Mouse (Mus musculus) lung, postnatal 10 days (tissue): ENCODE data around the gene 2900026A02Rik.
A peak's percentile ranks its signal among the peaks of the same experiment; 100 is the strongest.

Experiments used
- DNase-seq: peaks from one replicate; pipeline ENCODE4 v3.0.0; 2021

Gene 2900026A02Rik

DNA sequence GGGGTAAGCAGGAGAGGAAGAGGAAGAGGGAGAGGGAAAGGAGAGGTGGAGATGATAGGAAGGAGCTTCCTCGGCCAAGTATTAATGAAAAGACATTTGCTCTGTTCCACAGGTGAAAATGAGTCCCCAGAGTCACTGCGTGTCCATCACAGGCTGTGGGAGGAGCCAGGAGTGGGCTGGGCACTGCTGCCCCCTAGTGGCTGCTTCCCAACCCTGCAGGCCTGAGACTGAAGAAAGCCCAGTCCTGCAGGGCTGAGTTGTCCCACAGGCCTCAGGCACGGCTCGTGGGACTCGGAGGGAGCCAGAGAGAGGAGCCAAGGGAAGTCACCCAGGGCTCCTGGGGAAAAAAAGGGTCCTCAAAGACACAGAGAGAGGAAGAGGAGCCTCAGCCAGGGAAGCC lies 47.7 kb downstream of the 2900026A02Rik start:
- peak; percentile 80 for DNase-seq

DNA sequence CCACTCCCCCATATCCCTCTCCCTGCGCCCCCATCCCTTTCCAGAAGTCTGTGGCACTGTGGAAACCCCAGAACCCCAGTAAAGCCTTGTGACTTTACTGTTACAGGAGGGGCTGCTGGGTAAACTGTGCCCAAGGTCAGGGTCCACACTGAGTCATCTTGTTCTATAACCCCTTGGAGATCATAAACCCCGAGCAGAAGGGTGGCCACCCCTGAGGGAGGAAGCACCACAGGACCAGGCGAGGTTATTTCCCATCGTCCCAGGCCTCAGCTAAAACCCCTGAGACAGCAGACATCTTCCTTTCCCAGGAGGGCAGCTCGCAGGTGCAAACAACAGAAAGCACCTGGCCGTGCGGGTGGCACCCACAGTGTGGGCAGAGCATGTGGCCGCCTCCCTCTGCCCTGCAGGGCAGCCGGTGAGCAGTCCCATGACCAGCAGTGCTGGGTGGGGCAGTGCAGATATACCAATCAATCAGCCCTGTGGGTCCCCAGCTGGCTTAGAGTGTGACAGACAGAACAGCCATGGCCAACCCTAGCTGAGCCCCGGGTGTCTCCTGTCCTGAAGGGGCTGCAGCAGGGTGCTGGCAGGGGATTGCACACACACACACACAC lies 49.0 kb downstream of the 2900026A02Rik start:
- DNase-seq = no peak

- no peak for DNase-seq
Observed at GRCm38 (mm10) chr5:113170064-113170754, 50.8 kb downstream of the 2900026A02Rik start.

DNA sequence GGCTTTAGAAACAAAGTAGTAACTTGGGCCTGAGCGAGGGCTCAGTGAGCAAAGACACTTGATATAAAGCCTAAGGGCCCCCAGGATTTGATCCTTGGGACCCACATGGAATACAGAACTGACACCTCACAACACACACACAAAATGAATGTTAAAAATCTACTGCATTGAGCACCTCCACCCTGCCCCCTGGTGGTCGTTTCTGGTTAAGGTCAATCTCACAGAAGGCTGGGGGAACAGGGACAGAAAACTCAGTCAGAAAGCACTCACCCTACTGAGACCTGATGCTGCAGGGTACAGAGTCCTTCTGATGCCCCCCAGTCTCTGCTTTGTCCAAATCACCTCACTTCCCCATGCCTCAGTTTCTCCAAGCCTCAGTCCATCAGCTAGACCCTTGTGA lies 53.3 kb downstream of the 2900026A02Rik start:
- peak; percentile 74 for DNase-seq

GRCm38 (mm10) chr5:113165481-113165880 lies 55.6 kb downstream of the 2900026A02Rik start:
- DNase-seq = peak; percentile 47

- peak; percentile 90 for DNase-seq
Observed at GRCm38 (mm10) chr5:113164873-113165441, 56.1 kb downstream of the 2900026A02Rik start.

DNA sequence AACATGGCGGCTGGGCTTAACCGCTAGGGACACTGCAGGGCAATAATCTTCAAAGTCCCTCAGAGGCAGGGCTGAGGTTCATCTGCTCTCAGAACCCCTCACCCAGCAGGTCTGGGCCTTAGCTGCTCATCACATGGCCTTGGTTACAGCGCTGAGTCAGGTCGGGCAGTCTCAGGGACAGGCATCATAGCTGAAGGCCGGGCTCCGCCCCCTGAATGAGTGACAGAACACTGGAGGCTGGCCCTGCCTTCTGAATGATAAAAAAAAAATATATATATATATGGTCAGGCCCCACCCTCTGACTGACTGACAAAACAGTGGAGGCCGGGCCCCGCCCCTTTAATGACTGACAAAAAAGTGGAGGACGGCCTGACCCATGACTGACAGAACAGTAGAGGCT lies 56.6 kb downstream of the 2900026A02Rik start:
- DNase-seq = peak; percentile 25

DNA sequence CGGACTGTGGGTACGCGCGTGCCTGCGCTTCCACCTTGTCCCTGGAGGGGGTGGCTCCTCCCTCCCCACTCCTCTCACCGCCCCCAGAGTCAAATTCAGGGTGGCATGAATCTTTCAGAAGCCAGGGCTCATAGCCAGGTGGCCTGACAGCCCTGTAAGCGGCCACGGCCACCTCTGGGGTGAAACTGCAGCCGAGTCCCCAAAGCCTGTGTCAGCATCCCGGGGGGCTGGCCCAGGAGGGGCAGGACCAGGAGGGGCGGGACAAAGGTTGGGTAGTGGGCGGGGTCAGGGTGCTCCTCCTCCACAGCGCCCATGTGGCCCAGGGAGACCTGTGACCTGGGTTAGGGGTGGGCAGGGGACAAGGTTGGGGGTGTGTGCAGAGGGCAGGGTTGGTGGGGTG lies 57.9 kb downstream of the 2900026A02Rik start:
- peak; percentile 60 for DNase-seq

DNA sequence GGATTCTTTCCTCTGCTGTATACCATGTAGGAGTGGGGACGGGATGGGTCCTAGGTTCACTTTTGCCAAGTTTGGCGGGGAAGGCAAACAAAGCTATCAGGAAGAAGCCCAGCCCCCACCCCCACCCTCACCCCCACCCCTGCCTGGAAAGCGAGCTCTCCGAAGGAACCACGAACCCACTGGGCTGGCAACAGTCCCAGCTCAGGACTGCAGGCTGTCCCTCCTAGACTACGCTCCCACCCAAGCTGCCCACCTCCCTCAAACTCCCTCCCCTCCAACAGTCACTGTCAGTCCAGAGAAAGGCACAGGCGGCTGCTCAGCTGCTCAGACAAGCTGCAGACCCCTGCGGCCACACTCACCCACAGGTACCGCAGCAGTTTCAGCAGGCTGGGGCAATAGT lies 58.3 kb downstream of the 2900026A02Rik start:
- DNase-seq = no peak

- no peak for DNase-seq
Observed at GRCm38 (mm10) chr5:113161576-113161975, 59.5 kb downstream of the 2900026A02Rik start.

GRCm38 (mm10) chr5:113160320-113160719 lies 60.7 kb downstream of the 2900026A02Rik start:
- no peak for DNase-seq

- DNase-seq = no peak
Observed at GRCm38 (mm10) chr5:113158759-113159355, 62.2 kb downstream of the 2900026A02Rik start.

DNA sequence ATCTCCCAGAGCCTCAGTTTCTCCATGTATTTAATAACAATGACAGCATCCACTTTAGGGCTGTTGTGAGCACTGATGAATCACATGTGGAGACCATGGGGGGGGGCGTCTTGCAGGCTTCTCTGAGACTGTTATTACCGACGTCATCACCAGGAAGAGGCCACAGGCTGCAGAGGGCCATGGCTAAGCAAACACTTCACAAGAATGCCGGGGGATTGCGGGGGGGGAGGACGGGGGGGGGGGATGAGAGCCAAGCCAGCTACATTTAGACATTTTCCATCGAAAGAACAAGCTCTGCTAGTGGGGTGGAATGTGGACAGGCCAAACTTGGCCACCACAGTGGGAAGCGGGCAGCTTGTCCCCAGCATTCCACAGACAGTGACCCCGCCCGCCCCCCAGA lies 63.4 kb downstream of the 2900026A02Rik start:
- DNase-seq = peak; percentile 66

- DNase-seq = no peak
Observed at GRCm38 (mm10) chr5:113157006-113157405, 64.0 kb downstream of the 2900026A02Rik start.

DNA sequence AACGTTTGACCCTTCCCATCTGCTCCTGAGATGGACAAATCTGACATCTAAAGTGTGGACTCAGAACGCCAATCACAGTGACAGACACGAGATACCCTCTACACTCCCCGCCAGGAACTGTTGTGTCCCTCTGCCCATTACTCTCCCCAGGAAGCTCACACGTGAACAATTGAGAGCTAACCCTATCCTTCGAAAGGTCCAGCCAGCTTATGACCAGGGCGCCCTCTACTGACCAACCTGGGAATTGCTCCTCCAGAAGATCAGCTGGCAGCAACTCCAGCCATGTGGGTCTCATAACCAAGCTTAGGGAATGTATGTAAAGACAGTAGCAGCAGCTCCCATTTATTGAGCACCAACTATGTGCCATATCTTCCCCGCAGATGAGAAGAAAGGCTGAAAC lies 65.9 kb downstream of the 2900026A02Rik start:
- DNase-seq = peak; percentile 87

DNA sequence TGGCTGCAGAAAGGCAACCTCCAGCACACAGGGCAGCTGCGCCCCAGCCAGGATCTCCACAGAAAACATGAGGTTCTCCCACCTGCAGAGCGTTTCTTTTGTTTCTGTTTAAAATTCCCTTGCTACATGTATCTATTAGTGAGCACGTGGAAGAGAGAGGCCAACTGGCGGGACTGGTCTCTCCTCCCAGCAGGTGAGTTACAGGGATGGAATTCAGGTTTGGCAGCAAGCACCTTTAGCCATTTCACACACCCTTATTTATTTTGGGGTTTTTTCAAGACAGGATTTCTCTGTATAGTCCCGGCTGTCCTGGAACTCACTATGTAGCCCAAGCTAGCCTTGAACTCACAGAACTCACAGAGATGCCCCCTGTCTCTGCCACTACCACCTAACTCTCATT lies 66.6 kb downstream of the 2900026A02Rik start:
- DNase-seq = no peak

- DNase-seq = no peak
Observed at GRCm38 (mm10) chr5:113153508-113153830, 67.6 kb downstream of the 2900026A02Rik start.

- DNase-seq = no peak
Observed at GRCm38 (mm10) chr5:113152663-113153507, 68.2 kb downstream of the 2900026A02Rik start.

GRCm38 (mm10) chr5:113151554-113152103 lies 69.4 kb downstream of the 2900026A02Rik start:
- DNase-seq = no peak

GRCm38 (mm10) chr5:113150871-113151553 lies 70.0 kb downstream of the 2900026A02Rik start:
- DNase-seq = no peak

- DNase-seq = no peak
Observed at GRCm38 (mm10) chr5:113149052-113149451, 72.0 kb downstream of the 2900026A02Rik start.

GRCm38 (mm10) chr5:113147994-113148471 lies 73.0 kb downstream of the 2900026A02Rik start:
- no peak for DNase-seq
